Mouse (Mus musculus): ENCODE measurements around the gene Dlx2.

DNA sequence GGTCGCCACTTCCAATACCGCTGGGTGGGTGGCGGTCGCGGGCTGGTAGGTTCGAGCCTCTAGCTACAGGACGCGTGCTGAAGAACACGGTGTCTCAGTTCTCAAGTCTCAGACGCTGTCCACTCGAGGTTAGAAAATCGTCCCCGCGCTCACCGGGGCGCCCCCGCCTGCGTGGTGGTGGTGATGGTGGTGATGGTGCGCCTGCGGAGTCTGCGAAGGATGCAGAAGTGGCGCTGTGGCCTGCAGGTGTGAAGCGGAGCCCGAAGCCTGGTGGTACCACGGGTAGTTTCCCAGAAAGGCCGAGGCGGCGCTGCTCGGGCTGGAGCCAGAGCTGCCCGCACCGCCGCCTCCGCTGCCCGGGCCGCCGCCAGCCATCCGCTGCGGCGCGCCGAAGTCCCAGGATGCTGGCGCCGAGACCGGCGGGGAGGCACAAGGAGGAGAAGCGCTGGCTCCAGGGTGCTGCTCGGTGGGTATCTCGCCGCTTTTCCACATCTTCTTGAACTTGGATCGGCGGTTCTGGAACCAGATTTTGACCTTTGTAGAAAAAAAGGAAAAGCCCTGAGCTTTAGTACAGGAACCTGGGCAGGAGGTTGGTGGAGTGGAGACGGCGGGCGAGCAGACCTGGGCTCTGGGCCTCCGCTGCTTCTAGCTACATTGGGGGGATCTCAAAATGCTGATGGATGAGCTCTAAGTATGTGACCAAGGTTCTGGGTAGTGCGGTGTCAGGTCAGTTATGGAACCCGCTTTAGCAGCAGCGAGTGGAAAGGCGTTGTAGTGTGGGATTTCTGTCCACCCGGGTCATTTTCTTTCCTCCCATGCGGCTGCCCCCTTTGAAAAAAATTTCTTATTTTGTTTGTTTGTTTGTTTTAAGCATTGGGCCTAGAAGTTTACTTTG, 1.9 kb downstream of the Dlx2 start:
- no peak for TF ChIP-seq CTCF (IDR thresholded peaks at IDR 0.05; ENCODE audit: low read depth, low read length)
- no peak for TF ChIP-seq POLR2A (IDR thresholded peaks at IDR 0.05; ENCODE audit: extremely low read depth, insufficient read depth, low read length)

Data from liver, adult 2 months (tissue).